Mouse (Mus musculus) testis, postnatal 14 days (tissue): Measurements from ENCODE around the gene Asphd2.

Source experiments
- DNase-seq: peaks from one replicate; pipeline ENCODE4 v3.0.0; 2021; ENCODE audit warnings: low spot score

Asphd2 gene

DNA sequence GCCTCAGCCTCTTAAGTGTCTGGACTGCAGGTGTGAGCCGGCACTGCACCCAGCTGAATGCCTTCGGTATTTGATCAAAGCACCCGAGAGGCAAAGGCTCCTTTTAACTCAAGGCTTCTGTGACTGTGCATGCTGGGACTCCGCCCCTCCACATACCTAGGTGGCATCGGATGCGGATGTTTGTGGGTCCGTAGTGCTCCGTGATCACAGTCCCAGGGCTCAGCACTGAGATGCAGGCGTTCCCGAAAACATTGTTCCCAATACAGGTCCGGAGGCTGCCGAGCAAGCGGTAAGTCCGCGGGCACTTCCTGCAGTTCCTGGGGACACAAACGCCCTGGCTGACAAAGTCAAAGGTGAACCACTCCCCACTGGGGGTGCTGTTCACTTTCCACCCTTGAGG lies 3.7 kb downstream of the Asphd2 start:
- no peak for DNase-seq

DNA sequence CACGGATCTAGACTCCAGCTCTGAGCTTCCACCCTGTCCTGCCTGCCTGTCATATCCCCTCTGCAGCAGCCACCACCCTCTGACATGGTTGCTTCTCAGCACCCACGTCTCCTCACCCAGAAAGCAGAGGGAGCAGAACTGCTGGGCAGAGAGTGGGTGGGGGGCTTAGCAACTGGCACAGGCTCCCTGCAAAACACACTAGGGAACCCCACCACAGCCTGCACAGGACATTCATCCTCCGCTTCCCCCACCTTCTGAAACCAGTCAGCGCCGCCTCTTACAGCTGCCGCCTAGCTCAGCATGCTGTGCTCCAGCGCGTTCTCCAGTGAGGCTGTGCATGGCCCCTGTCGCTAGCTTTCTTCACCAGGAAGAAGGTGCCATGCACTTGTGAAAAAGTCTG lies 5.3 kb downstream of the Asphd2 start:
- DNase-seq: no peak

DNA sequence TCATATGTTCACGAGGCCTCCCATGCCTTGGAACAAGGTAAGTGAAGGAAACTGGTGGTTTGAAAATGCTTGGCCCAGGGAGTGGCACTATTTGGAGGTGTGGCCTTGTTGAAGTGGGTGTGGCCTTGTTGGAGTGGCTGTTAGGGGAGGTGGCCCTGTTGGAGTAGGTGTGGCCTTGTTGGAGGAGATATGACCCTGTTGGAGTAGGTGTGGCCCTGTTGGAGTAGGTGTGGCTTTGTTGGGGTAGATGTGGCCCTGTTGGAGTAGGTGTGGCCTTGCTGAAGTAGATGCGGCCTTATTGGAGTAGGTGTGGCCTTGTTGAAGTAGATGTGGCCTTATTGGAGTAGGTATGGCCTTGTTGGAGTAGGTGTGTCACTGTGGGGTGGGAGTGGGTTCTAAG lies 8.7 kb downstream of the Asphd2 start:
- DNase-seq: no peak

DNA sequence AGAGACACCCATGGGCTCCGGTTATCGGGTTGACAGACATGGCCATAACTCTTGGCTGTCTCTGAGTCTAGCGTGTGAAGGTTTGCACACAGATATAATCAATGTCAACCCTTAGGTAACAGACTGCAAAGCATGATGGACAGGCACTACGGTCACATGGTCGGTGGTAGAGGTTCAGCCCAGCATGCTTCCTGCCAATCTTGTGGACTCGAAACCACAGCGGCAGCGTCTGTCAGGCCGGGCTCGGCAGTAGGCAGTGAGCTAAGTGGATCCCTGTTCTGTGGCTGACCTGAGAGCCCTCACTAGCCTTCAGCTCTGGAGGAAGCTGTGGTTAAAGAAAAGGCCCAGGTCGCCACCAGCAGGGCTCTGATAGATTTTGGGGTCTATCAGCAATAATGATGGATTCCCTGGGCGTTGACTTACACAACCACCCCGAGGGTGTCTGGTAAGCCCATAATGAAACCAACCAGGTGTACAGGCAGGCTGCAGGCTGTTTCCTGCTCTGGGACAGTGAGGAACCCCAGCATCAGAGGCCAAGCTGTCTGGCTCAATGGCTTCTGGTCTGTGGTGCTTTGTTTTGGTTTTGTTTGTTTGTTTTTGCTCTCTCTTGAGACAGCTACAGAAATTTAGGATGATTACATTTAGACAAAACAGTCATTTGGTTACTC lies 9.7 kb downstream of the Asphd2 start:
- no peak for DNase-seq

DNA sequence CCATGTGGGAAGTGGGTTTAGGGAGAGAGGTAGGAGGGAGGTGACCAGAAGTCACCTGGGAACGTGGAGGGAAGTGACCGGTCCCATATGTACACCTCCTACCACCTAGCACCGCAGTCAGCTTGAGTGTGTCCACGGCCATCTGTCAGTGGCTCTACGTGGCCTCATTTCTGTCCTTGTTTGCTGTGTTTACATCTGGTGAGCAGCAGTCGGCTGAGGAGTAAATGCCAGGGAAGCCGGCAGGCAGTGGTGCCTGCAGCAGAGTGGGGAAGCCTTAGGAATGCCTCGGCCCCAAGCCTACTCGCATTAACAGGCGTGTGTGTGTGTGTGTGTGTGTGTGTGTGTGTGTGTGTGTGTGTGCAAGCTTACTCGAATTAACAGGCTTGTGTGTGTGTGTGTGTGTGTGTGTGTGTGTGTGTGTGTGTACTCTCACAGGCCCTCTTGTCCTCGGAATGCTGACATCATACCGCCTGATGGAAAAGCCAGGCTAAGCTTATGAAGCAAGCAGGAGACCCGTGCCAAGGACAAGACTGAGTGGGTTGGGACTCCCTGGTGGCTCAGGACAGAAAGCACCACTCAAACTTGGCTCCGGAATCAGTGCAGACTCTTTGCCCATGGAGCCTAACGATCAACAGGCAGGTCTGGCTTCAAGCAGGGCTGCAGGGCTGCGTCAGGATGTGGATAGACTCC lies 11.9 kb downstream of the Asphd2 start:
- DNase-seq: no peak

DNA sequence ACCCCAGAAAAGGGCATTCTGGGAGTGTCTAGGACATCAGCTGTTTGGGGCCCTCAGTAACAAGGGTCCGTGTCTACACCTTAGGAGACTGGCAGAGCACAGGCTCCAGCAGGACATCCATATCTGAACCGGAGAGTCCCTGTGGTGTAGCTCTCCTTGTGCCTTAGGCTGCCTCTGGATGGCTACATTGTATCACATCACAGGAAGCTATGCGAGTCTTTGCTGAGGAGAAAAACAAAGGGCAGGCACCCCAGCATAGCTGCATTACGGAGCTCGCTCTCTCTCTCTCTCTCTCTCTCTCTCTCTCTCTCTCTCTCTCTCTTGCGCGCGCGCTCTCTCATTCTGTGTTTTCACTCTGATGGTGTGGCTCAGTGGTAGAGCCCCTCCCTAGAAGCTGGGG lies 12.6 kb downstream of the Asphd2 start:
- peak; percentile 66 for DNase-seq

DNA sequence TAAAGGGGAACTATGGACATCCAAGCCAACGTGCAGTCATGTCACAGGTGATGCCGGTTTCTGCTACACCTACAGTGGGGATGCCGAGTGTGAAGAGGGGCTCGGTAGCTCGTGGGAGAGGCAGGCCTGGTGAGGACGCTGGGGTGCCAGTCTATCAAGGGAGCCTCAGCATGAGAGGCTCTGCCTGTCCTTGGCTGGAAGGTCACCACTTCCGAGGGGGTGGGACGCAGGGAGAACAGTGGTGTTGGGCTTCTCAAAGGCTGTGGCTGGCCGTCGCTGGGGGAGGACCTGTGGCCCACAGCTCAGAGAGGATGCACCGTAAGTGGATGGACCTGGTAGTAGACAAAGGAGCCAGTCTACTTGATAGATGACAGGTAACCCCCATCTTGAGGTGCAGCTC lies 13.5 kb downstream of the Asphd2 start:
- DNase-seq: no peak

DNA sequence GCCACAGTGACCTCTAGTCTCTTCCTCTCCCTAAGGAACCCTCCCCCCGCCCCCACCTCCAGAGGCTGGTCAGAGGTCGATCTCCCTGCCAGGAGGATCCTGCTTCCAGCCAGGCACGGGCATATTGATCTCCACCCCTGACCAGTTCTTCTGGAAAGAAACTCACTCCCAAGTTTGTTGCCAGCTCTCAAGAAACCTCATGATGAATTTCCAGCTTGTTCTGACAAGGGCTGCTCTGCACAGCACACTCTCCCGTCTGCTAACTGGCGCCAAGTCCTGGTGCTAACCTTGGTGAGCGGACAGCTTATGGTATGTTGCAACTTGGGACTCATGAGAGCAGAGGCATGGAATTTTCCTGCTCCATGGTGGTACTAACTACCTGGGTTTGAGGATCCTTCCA lies 15.9 kb downstream of the Asphd2 start:
- DNase-seq: no peak

DNA sequence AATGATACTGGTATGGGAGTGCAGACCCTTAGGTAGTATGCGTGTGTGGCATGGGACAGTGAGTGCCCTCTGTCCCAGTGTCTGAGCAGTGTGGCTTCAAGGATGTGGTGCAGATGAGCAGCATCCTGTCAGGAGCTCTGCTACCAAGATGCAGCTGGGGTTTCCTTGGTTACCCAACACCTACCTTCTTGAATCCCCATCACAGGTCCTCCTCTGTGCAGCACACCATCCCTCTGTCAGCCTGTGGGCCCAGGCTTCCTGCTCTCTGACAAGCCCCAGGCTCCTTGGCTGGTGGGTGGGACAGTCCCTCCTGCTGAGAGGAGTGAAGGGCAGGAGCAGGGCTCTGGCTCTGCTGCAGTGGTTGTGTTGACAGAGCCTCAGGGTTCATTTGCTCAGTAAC lies 17.3 kb downstream of the Asphd2 start:
- DNase-seq: no peak

DNA sequence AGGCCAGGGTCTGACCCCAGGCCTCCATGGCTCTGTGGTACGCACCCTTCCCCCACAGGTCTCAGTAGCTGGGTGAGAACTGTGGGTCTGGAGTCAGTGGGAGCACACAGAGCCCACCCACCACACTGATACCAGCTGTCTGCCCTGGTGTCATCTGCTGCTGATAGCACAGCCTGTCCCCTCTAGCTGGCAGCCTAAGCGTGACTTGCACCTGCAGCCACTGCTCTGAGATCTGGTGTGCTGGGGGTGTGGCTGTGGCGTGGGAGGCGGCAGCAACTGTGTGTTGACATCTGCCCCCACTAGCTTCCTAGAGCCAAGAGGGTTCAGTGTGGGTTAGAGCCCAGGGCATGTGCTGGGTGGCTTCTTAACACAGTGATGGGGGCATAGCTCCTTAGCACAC lies 18.6 kb downstream of the Asphd2 start:
- DNase-seq: no peak

DNA sequence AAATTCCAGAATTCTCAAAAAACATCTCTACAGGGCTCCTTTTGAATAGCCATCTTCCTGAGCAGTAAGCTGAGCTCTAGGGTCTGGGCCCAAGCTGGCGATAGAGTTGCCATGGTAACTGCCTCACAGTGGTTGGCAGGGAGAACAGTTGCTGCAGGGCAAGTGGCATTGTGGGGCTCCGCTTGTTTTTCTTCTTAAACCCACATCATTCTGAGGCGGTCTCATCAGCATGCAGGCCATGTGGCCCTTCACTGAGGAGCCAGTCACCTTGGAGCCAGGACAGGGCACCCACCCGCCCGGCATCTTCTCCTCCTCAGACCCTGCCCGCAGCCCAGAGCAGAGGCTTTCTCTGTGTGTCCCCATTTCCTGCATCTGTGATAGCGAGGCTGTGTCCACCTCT lies 22.7 kb downstream of the Asphd2 start:
- DNase-seq: no peak

DNA sequence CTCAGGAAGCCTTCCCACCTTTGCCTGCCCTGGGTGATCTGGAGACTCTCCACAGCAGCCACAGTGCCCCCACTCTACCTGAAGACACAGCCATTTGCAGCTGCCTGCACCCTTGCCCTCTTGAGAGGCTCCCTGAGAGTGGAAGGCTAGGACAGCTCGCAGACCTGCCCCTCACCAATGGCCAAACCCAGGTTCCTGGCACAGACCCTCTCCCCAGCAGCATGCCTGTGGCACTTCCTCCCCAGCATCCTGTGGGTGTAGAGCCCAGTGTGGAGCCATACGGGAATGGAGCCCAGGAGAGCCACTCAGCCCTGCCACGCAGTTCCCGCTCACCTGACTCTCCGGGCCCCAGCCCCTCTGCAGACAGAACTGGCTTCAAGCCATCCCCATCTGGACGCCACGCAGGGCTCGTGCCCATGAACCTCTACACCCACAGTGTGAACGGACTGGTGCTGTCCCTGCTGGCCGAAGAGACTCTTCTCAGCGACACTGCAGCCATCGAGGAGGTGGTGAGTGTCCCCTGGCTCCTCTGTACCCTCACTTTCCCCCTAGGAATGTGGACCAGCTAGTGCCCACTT lies 24.3 kb downstream of the Asphd2 start:
- no peak for DNase-seq

DNA sequence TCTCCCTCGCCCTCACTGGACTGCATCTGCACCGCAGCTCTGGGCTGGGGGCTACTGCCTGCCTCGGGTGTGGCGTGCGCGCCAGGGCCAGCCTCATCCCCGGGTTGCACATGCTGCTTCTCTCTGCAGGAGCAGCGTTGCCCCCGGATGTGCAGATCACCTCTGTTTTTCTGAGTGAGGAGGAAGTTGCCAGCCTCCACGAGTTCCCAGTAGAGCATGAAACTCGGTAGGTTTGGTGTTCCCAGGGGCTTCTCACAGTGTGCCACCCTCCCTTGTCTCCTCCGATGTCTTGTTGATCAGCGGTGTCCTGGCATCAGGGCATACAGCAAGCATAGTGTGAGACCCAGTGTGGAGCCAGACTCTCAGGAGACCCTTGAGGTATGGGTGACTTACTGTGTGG lies 25.3 kb downstream of the Asphd2 start:
- no peak for DNase-seq

DNA sequence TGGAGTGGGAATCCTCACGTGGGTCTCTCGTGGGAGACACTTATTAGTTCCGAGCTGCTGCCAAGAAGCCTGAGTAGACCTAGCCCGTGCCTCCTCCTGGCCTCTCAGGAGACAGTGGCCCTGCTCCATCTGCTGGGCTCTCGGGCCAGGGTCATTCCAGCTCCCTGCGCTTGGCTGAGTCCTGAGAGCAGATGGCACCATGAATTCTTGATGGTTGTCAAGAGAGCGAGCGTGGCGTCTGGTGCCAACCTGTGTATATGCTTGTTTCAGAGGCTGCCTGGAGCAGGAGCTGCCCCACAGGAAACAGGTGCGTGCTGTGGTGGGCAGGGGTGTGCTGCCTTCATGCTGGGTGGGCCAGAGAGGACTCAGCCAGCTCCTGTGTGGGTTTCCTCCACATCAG lies 26.0 kb downstream of the Asphd2 start:
- no peak for DNase-seq

DNA sequence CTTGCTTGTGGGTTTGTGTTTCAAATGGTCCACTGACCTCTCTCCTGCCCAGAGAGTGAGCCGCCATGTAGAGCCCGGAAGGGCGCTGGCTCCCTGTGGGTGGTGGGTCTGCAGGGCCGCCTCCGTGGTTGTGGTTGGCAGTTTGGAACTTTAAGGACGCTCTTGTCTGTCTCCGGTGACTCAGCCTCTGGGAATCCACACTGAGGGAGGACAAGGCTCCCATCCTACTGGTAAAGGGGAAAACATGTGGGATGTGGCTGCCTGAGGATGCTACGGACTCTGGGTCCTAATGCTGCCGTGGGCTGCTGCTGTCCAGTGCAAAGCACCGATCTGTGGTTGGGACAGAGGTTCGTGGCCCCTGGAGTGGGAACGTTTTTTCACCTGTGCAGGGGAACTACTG lies 26.7 kb downstream of the Asphd2 start:
- no peak for DNase-seq

DNA sequence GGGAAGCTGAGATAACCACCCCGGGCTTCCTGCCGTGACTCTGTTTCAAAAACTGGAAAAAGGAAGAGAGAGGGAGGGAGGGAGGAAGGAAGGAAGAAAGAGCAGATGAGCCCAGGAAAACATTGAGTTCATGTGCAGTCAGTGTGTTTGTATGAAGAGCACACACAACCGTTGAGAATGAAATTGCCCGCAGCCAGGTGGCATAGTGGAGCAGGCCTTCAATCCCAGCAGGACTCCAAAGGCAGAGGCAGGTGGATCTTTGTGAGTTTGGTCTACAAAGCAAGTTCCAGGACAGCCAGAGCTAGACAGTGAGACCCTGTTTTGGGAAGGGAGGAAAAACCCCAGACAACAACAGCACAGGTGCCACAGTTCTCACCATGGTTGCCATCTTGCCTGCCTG lies 27.3 kb downstream of the Asphd2 start:
- no peak for DNase-seq

DNA sequence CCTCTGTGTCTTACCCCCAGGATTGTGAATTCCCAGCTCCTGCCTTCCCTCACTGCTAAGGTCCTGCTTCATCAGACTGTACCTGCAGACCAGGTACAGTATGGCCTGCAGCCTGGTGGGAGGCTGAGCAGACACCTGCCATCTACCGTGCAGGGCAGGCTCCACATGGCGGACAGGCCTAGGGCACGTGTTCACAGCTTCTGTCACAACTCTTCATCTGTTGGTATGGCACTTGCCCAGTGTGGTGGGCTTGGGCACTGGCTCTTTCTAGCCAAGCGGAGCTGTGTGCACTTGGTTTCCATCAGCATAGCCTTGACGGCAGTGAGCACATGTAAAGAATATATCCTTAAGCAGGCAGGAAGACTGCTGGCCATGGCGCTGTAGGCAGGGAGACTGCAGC lies 27.8 kb downstream of the Asphd2 start:
- DNase-seq: no peak

DNA sequence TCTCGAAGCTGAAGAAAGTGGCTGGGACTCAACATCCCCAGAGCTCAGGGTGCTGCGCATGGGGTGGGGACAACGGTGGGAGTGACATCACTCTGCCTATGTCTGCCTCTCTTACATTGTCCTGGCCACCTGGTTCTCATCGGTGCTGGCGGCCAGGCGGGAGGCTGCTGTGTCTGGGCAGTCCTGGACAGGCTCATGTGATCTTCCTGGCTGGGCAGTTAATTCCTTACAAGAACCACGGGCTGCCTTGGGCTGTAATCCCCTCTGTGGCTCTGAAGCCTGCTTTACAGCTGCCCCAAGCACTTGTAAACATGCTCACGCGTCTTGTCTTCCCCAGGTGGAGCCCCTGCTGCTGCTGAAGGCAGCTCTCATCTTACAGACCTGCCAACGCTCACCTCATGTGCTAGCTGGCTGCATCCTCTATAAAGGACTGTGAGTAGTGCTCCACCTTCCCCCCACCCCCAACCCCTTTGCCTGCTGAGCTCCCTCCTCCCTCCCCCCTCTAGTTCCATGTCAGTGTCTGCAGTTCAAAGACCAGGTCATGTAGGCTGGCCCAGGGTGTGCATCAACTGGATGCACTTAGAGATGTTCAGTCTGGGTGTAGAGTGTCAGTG lies 30.4 kb downstream of the Asphd2 start:
- DNase-seq: no peak

DNA sequence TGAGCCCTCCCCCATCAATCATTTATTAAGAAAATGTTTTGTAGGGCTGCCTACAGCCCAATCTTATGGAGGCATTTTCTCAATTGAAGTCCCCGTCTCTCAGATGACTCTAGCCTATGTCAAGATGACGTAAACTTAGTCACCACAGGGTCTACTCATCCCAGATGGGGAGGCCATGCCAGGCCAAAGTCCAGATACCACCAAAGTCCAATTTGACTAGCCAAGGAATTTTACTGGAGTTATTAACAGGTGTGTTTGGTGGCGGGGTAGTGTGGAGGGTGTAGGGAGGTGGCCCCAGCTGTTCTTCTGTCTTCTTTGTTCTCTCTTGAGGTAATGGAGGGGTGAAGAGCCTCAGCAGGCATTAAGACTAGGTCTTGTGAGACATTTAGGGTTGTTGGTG lies 34.6 kb downstream of the Asphd2 start:
- no peak for DNase-seq

DNA sequence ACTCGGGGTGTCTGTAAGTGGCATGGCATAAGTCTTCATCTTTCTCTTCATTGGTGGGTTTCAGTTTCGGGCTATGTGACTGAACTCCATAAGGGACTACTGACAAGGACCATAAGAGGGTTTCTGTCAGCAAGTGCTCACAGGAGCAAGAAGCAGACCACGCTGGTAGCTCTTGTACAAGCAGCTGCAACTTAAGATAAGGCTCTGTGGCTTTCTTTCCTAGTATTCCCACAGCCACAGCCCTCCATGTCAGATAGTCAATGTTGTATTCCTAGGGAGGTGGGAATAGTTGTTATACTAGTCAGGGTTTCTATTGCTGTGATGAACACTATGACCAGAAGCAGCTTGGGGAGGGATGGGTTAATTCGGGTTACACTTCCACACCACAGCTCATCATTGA lies 35.1 kb downstream of the Asphd2 start:
- no peak for DNase-seq

DNA sequence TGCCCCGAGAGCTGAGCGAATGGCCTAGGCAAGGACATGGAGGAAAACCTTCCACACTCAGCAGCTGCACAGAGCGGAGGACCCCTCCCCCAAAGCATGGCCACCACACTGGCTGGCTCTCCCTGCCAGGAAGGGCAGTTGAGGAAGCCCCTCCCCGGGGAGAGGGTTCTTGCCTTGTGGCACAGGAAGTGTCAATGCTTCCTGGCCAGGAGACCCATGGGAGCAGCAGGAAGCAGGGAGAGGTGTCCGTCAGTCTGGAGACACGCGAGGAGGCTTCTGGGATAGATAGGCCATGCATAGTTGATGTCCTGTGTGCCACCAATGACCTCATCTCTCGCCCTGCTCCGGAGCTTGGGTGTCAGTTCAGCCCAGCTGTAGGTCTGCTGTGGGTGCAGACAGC lies 38.3 kb downstream of the Asphd2 start:
- no peak for DNase-seq

DNA sequence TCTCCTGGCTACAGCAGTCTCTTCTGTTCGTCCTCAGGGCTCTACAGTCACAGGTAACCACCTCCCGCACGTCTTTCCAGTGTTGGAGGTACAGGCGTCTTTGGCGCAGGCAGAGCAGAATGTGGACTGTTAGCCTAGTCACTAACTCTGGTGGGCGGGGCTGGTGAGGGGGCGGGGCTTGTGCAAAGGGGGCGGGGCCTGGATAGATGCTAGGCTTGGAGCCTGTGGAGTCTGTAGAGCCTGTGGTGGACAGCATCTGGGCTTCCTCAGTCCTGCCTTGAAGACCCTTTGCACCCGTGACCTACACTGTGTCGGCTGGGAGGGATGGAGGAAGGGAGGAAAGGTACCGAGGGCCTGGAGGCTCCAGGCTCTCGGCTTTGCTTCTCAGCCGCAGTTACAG lies 38.8 kb downstream of the Asphd2 start, which contains the start of gene Gm6583:
Gene Gm6583 (minus strand): TSS at position 124 of the 400 bp plus-strand sequence.
- no peak for DNase-seq

DNA sequence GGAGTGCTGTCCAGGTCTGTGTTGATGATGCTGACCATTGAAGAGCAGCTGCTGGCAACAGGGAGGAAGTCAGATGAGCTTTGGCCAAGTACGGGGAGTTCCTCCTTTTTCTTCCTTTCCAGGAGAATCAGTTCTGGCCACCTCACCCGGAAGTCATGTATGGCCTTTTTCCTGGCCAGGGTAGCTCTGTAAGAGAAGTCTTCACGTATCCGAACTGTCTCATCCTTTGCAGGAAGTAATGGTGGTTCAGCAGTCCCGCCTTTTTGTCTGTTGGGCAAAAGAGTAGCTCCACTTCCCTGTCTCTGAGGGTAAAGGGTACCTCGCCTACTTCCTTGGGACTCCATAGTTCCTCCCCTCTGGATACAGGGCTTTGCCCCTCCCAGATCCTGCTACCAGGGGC lies 39.2 kb downstream of the Asphd2 start:
- no peak for DNase-seq
